Mouse (Mus musculus) embryonic facial prominence, embryonic 15.5 days (tissue): ENCODE measurements around the gene Gm49388. TPM values are rescaled to one million over a fixed set of nuclear protein-coding genes. Genes with fewer than 3 reads are reported as not detected.
A peak's percentile ranks its signal among the peaks of the same experiment; 100 is the strongest.

Experiments used
- ATAC-seq: fragments of 200-750 bp; cut with Nextera tagmentation; 2 replicates; pipeline ENCODE4 v1.8.0; 2017; ENCODE audit warnings: low read depth, moderate TSS enrichment; ENCODE audit not compliant: insufficient number of reproducible peaks, low FRiP score, low TSS enrichment
- H3K27ac ChIP-seq: fragments of 300-500 bp; sonication (generic); replicated peaks from 2 replicates; pipeline ENCODE4 v1.5.1; 2015; ENCODE audit warnings: mild to moderate bottlenecking, inconsistent platforms
- H3K27me3 ChIP-seq: fragments of 300-500 bp; sonication (generic); 2 replicates; pipeline ENCODE4 v1.6.1; 2015; ENCODE audit warnings: inconsistent platforms
- H3K36me3 ChIP-seq: fragments of 300-500 bp; sonication (generic); 2 replicates; pipeline ENCODE4 v1.6.1; 2015; ENCODE audit warnings: mild to moderate bottlenecking, inconsistent platforms
- H3K4me1 ChIP-seq: fragments of 300-500 bp; sonication (generic); 2 replicates; pipeline ENCODE4 v1.6.1; 2015; ENCODE audit warnings: inconsistent platforms
- H3K4me2 ChIP-seq: fragments of 300-500 bp; sonication (generic); replicated peaks from 2 replicates; pipeline ENCODE4 v1.6.1; 2015; ENCODE audit warnings: mild to moderate bottlenecking, inconsistent platforms
- H3K4me3 ChIP-seq: fragments of 300-500 bp; sonication (generic); replicated peaks from 2 replicates; pipeline ENCODE4 v1.5.1; 2015; ENCODE audit warnings: mild to moderate bottlenecking, inconsistent platforms
- H3K9ac ChIP-seq: fragments of 300-500 bp; sonication (generic); 2 replicates; pipeline ENCODE4 v1.6.1; 2015; ENCODE audit warnings: inconsistent platforms
- H3K9me3 ChIP-seq: fragments of 300-500 bp; sonication (generic); replicated peaks from 2 replicates; pipeline ENCODE4 v1.6.1; 2016; ENCODE audit warnings: inconsistent platforms
- WGBS: fragments of 180-500 bp; shearing (Covaris S2); methylation state at CpG from one replicate; pipeline ENCODE4 v1.1.7; 2015; 5-methylcytosine and 5-hydroxymethylcytosine counted together
- polyA plus RNA-seq: library from polyadenylated mRNA; unstranded; fragments of >200 nt; fragmentation: Nextera tagmentation; extraction: Ambion mirVana; gene quantifications from 2 replicates; pipeline ENCODE4 v1.2.1, GENCODE M21; 2015

The Gm49388 gene
- polyA plus RNA-seq, 1 experiment from 2014 or later = not detected

GRCm38 (mm10) chr7:127777474-127778266 lies 7.7 kb upstream of the Gm49388 start:
- Histone ChIP-seq H3K27ac (peak overlapping the region; percentile 99), H3K9me3 (no peaks in the 10 kb centered on the region), H3K4me2 (peak overlapping the region; percentile 79), H3K27me3 (no peaks in the 10 kb centered on the region), H3K36me3 (peaks cover 38% of the 10 kb centered on the region), H3K4me1 (peaks cover 24% of the 10 kb centered on the region), H3K9ac (peak overlapping the region; percentile 83), H3K4me3 (peak overlapping the region; percentile 87)
- peak; percentile 51 for ATAC-seq
- WGBS = 2% methylated on average over 62 of the region's 66 CpGs

DNA sequence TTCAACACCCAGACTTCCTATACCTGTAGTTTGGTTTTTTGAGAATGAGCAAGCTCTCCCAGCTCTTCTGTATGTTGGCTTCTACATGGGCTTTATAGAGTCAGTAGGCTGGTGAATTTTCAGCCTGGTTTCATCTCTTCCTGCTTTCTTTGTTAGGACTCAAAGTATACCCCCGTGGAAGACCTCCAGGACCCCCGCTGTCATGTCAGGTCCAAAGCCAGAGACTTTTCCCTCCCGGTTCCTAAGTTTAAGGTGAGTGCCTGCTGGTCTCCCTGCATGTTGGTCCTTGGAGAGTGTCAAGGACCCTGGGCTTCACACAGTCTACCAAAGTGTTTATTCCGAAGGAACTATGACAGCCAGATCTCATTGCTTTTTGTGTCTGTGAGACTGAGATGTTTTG lies 7.1 kb upstream of the Gm49388 start:
- no peaks in the 10 kb centered on the region for H3K27me3 ChIP-seq
- H3K27ac ChIP-seq = no peak overlapping the region
- H3K9me3 ChIP-seq = no peaks in the 10 kb centered on the region
- no peak for ATAC-seq
- 78% methylated on average over 4 of the region's 4 CpGs for WGBS
- peaks cover 24% of the 10 kb centered on the region for H3K4me1 ChIP-seq
- H3K4me2 ChIP-seq = peak overlapping the region; percentile 79
- peak overlapping the region; percentile 83 for H3K9ac ChIP-seq
- H3K4me3 ChIP-seq = peak overlapping the region; percentile 87
- peaks cover 41% of the 10 kb centered on the region for H3K36me3 ChIP-seq

GRCm38 (mm10) chr7:127797076-127797845 lies 11.9 kb downstream of the Gm49388 start:
- H3K27me3 ChIP-seq = no peaks in the 10 kb centered on the region
- no peak for ATAC-seq
- H3K9me3 ChIP-seq = no peaks in the 10 kb centered on the region
- no peak overlapping the region for H3K4me2 ChIP-seq
- H3K27ac ChIP-seq = no peak overlapping the region
- WGBS = 89% methylated on average over 23 of the region's 23 CpGs
- no peak overlapping the region for H3K4me3 ChIP-seq
- peaks cover 83% of the 10 kb centered on the region for H3K36me3 ChIP-seq
- H3K9ac ChIP-seq = no peak overlapping the region
- H3K4me1 ChIP-seq = peaks cover 14% of the 10 kb centered on the region

- Histone ChIP-seq H3K4me1 (peaks cover 14% of the 10 kb centered on the region), H3K27ac (no peak overlapping the region), H3K27me3 (no peaks in the 10 kb centered on the region), H3K9me3 (no peaks in the 10 kb centered on the region), H3K9ac (no peak overlapping the region), H3K4me3 (no peak overlapping the region), H3K4me2 (no peak overlapping the region), H3K36me3 (peaks cover 82% of the 10 kb centered on the region)
- 87% methylated on average over 4 of the region's 4 CpGs for WGBS
- no peak for ATAC-seq
Observed at GRCm38 (mm10) chr7:127798591-127798990, 13.2 kb downstream of the Gm49388 start.

DNA sequence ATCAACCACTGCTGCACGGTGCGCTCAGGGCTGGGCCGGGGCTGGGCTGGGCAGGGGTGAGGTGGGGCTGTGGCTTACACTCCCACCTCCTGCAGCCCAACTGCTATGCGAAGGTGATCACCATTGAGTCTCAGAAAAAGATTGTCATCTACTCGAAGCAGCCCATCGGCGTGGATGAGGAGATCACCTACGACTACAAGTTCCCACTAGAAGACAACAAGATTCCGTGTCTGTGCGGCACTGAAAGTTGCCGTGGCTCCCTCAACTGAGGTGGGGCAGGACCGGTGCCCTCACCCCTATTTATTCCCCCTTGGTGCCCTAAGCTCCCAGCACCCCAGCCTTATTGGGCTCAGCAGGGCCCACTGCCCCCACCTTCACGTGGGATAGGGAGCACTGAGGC lies 13.8 kb downstream of the Gm49388 start:
- Histone ChIP-seq H3K27ac (no peak overlapping the region), H3K9me3 (no peaks in the 10 kb centered on the region), H3K4me1 (peaks cover 14% of the 10 kb centered on the region), H3K9ac (no peak overlapping the region), H3K36me3 (peaks cover 81% of the 10 kb centered on the region), H3K27me3 (no peaks in the 10 kb centered on the region), H3K4me3 (no peak overlapping the region), H3K4me2 (no peak overlapping the region)
- WGBS = 90% methylated on average over 13 of the region's 13 CpGs
- no peak for ATAC-seq

GRCm38 (mm10) chr7:127799738-127800137 lies 14.3 kb downstream of the Gm49388 start:
- WGBS = 88% methylated on average over 1 of the region's 1 CpGs
- Histone ChIP-seq H3K9ac (no peak overlapping the region), H3K4me3 (no peak overlapping the region), H3K4me2 (no peak overlapping the region), H3K27me3 (no peaks in the 10 kb centered on the region), H3K9me3 (no peaks in the 10 kb centered on the region), H3K27ac (no peak overlapping the region), H3K4me1 (peaks cover 14% of the 10 kb centered on the region), H3K36me3 (peaks cover 83% of the 10 kb centered on the region)
- ATAC-seq = no peak

- peak; percentile 79 for ATAC-seq
- peak within 1 kb of the TSS; percentile 69 for H3K27ac ChIP-seq
- H3K9me3 ChIP-seq = no peaks in the 10 kb centered on the region
- WGBS = 22% methylated on average over 6 of the region's 6 CpGs
- peak within 1 kb of the TSS; percentile 49 for H3K4me2 ChIP-seq
- H3K4me3 ChIP-seq = peak within 1 kb of the TSS; percentile 35
- no peaks in the 10 kb centered on the region for H3K27me3 ChIP-seq
- H3K4me1 ChIP-seq = peaks cover 14% of the 10 kb centered on the region
- no peak within 1 kb of the TSS for H3K9ac ChIP-seq
- H3K36me3 ChIP-seq = peaks cover 75% of the 10 kb centered on the region
Observed at GRCm38 (mm10) chr7:127800435-127801009, 15.1 kb downstream of the Gm49388 start, which contains the start of gene Hsd3b7. TSS of gene Hsd3b7 (plus strand) at chr7:127800604.

- Histone ChIP-seq H3K4me2 (peak overlapping the region; percentile 49), H3K27ac (peak overlapping the region; percentile 69), H3K27me3 (no peaks in the 10 kb centered on the region), H3K4me1 (peaks cover 14% of the 10 kb centered on the region), H3K36me3 (peaks cover 69% of the 10 kb centered on the region), H3K4me3 (peak overlapping the region; percentile 35), H3K9ac (no peak overlapping the region), H3K9me3 (no peaks in the 10 kb centered on the region)
- ATAC-seq = no peak
- 90% methylated on average over 8 of the region's 8 CpGs for WGBS
Observed at GRCm38 (mm10) chr7:127801010-127801621, 15.7 kb downstream of the Gm49388 start.

DNA sequence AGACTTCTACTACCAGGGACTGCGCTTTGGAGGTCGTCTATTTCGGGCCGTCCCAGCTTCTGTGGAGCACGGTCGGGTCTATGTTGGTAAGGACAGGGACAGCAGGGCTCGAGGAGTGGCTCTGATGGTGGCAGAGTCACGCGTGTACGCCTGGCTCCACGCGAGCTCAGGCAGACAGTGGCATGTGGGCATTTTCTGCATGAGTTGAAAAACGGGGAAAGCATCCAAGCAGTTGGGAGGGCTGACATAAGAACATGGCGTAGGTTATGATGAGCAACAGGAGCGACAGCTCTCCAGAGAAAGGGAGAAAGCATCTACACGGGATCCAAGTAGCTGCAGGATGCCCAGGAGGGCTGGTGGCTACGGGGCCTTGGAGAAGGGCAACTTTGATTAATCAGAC lies 16.9 kb downstream of the Gm49388 start:
- ATAC-seq = no peak
- H3K27ac ChIP-seq = no peak overlapping the region
- peaks cover 57% of the 10 kb centered on the region for H3K36me3 ChIP-seq
- WGBS = 92% methylated on average over 17 of the region's 17 CpGs
- no peak overlapping the region for H3K4me2 ChIP-seq
- H3K9me3 ChIP-seq = no peaks in the 10 kb centered on the region
- peaks cover 14% of the 10 kb centered on the region for H3K4me1 ChIP-seq
- H3K27me3 ChIP-seq = no peaks in the 10 kb centered on the region
- no peak overlapping the region for H3K4me3 ChIP-seq
- no peak overlapping the region for H3K9ac ChIP-seq

DNA sequence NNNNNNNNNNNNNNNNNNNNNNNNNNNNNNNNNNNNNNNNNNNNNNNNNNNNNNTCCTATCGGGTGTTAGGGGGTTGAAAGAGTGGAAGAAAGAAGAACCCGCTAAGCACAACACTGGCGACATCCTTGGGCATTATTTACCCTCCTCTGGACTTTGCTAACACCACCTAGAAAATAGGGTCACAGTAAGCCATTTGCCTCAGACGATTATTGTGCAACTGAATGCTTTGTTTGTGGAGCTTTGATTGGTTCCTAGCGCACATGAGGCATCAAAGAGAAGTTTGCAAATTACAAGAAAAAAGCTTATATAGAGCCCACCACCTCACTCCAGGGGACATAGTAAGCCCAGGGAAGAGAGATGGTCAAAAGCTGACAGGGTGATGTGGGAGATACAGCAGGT lies 23.4 kb downstream of the Gm49388 start:
- Histone ChIP-seq H3K27me3 (no peaks in the 10 kb centered on the region), H3K27ac (no peak overlapping the region), H3K4me2 (no peak overlapping the region), H3K9me3 (no peaks in the 10 kb centered on the region), H3K4me3 (no peak overlapping the region), H3K9ac (no peak overlapping the region), H3K36me3 (peaks cover 27% of the 10 kb centered on the region), H3K4me1 (no peaks in the 10 kb centered on the region; the same call in 1 of the 2 replicates)
- WGBS = 75% methylated on average over 5 of the region's 5 CpGs
- ATAC-seq = no peak

- Histone ChIP-seq H3K36me3 (peaks cover 24% of the 10 kb centered on the region), H3K4me2 (no peak overlapping the region), H3K4me1 (no peaks in the 10 kb centered on the region; the same call in 1 of the 2 replicates), H3K27me3 (no peaks in the 10 kb centered on the region), H3K4me3 (no peak overlapping the region), H3K9me3 (no peaks in the 10 kb centered on the region), H3K9ac (no peak overlapping the region), H3K27ac (no peak overlapping the region)
- no peak for ATAC-seq
- 90% methylated on average over 1 of the region's 1 CpGs for WGBS
Observed at GRCm38 (mm10) chr7:127809846-127810245, 24.4 kb downstream of the Gm49388 start.
